Comparison of ENCODE assay signal across 8 mouse cellular contexts in the genomic region with DNA sequence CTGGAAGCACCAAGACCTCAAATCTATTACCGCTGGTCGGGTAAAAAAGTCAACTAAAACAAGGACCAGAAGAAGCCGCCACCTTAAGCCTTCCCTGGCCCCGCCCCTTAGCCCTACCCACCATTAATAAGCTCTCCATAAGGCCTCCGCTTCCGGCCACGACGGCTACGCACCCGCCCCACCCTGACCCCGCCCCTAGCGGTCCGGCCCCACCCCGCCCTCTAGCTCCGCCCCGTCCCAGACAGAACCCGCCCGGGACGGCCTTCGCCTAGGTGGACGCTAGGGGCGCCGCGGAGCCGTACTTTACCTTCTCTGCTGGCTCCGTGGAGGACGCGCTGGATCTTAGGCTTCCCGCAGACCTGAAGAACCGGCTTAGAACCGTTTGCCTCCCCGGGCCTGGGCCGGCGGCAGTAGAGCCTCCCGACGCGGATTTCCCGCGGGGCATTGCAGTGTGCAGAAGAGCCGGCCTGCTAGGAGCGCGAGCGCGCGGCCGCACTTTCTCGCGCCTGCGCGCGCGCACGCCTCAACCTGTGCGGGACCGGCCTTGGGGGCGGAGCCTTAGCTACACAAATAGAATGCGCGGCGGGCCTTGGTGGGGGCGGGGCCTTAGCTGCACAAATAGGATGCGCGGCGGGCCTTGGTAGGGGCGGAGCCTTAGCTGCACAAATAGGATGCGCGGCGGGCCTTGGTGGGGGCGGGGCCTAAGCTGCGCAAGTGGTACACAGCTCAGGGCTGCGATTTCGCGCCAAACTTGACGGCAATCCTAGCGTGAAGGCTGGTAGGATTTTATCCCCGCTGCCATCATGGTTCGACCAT. TPM values are rescaled to one million over a fixed set of nuclear protein-coding genes. Genes with fewer than 3 reads are reported as not detected.
DNase-seq lines count a peak whose midpoint lies in the region; ATAC-seq lines count a peak whose summit lies in the region.

TSS of gene Dhfr (plus strand) at position 271 of the 816 bp plus-strand sequence.
TSS of gene Msh3 (minus strand) at position 548 of the 816 bp plus-strand sequence.

- under 1% methylated on average over 76 of the region's 76 CpGs for WGBS in hindbrain, embryonic 15.5 days

- peak within 1 kb of the TSS; percentile 62 for H3K4me3 ChIP-seq in hindbrain, embryonic 15.5 days

- no peaks in the 10 kb centered on the region for H3K9me3 ChIP-seq in hindbrain, embryonic 15.5 days

- peak within 1 kb of the TSS; percentile 60 for H3K9ac ChIP-seq in hindbrain, embryonic 15.5 days

- ATAC-seq in hindbrain, embryonic 15.5 days (ENCODE audit: low FRiP score, low read depth): peak; percentile 99

- peak within 1 kb of the TSS; percentile 88 for H3K27ac ChIP-seq in hindbrain, embryonic 15.5 days (replicated peaks)

- no peaks in the 10 kb centered on the region for H3K36me3 ChIP-seq in hindbrain, embryonic 15.5 days

- H3K4me1 ChIP-seq in hindbrain, embryonic 15.5 days (replicated peaks): peaks cover 22% of the 10 kb centered on the region

- H3K4me2 ChIP-seq in hindbrain, embryonic 15.5 days: peak within 1 kb of the TSS; percentile 99

- peak; percentile 95 for DNase-seq in T-cell, adult 2 months (ENCODE audit: low spot score)
- DNase-seq in cerebellum, postnatal 36 days: peak; percentile 97 to 98
- DNase-seq in frontal cortex, postnatal 36 days (ENCODE audit: low spot score in 2 of 2): peak; percentile 95 to 97
- peak; percentile 96 for DNase-seq in left cerebral cortex, adult 11 months (ENCODE audit: low spot score)
- DNase-seq in lung, postnatal 4 days: peak; percentile 96 to 97
- DNase-seq in retina, postnatal 7 days (ENCODE audit: low read depth, low spot score): peak; percentile 98
- DNase-seq in urinary bladder, adult 2 months (ENCODE audit: low spot score): peak; percentile 96

- H3K27me3 ChIP-seq in hindbrain, embryonic 15.5 days: no peaks in the 10 kb centered on the region

RNA-seq across cellular contexts. Expression of gene Dhfr, which starts in this region (rescaled TPM):
- polyA plus RNA-seq in hindbrain, embryonic 15.5 days (2015; fragmentation: Nextera tagmentation; extraction: Ambion mirVana): 5.3 and 5.9 TPM in 2 replicates
- 1.7 TPM in 2 replicates for polyA plus RNA-seq in urinary bladder, adult 2 months (2012; rRNA removed)

RNA-seq across cellular contexts. Expression of gene Msh3, which starts in this region (rescaled TPM):
- 21.8 and 22.0 TPM in 2 replicates for polyA plus RNA-seq in hindbrain, embryonic 15.5 days (2015; fragmentation: Nextera tagmentation; extraction: Ambion mirVana)
- 8.8 and 10.2 TPM in 2 replicates for polyA plus RNA-seq in urinary bladder, adult 2 months (2012; rRNA removed)

Comparison
In these comparisons a context has a peak if more than half of its experiments do, and no peak if none do; other contexts are left out.
1. Peak in every context shown above with its lines: DNase-seq, ATAC-seq, H3K4me3 ChIP-seq and H3K27ac ChIP-seq.